Mouse (Mus musculus) forebrain, embryonic 11.5 days (tissue): ENCODE results near the gene Gbp2b. TPM values are rescaled to one million over a fixed set of nuclear protein-coding genes. Genes with fewer than 3 reads are reported as not detected.
"Not testable (repeated sequence)": the region's sequence is repeated elsewhere in the genome, so short reads cannot be mapped to it uniquely, and the experiment has no call there.

Experiments used
- ATAC-seq: fragments of 200-750 bp; cut with Nextera tagmentation; replicated peaks from 2 replicates; pipeline ENCODE4 v1.8.0; 2017; ENCODE audit warnings: moderate TSS enrichment; ENCODE audit not compliant: low FRiP score
- DNase-seq: peaks from one replicate; pipeline ENCODE4 v3.0.0-alpha.2; 2017; ENCODE audit warnings: low spot score
- H3K27ac ChIP-seq: fragments of 300-500 bp; sonication (generic); 2 replicates; pipeline ENCODE4 v1.5.1; 2014; ENCODE audit warnings: low read depth, low read length
- H3K27me3 ChIP-seq: fragments of 300-500 bp; sonication (generic); 2 replicates; pipeline ENCODE4 v1.6.1; 2014; ENCODE audit warnings: mild to moderate bottlenecking, low read length, mixed read lengths; ENCODE audit not compliant: control insufficient read depth, insufficient read depth
- H3K36me3 ChIP-seq: fragments of 300-500 bp; sonication (generic); 2 replicates; pipeline ENCODE4 v1.6.1; 2014; ENCODE audit warnings: mild to moderate bottlenecking, low read length, moderate library complexity, mixed read lengths; ENCODE audit not compliant: control insufficient read depth, insufficient read depth
- H3K4me1 ChIP-seq: fragments of 300-500 bp; sonication (generic); replicated peaks from 2 replicates; pipeline ENCODE4 v1.6.1; 2014; ENCODE audit warnings: low read length, mixed read lengths; ENCODE audit not compliant: control insufficient read depth, insufficient read depth
- H3K4me2 ChIP-seq: fragments of 300-500 bp; sonication (generic); 2 replicates; pipeline ENCODE4 v1.6.1; 2014; ENCODE audit warnings: low read depth, mild to moderate bottlenecking, low read length, moderate library complexity, mixed read lengths; ENCODE audit not compliant: severe bottlenecking
- H3K4me3 ChIP-seq: fragments of 300-500 bp; sonication (generic); 2 replicates; pipeline ENCODE4 v1.5.1; 2014; ENCODE audit warnings: low read depth, low read length
- H3K9ac ChIP-seq: fragments of 300-500 bp; sonication (generic); 2 replicates; pipeline ENCODE4 v1.6.1; 2014; ENCODE audit warnings: low read length
- H3K9me3 ChIP-seq: fragments of 300-500 bp; sonication (generic); 2 replicates; pipeline ENCODE4 v1.6.1; 2016; ENCODE audit warnings: low read length, mixed read lengths; ENCODE audit not compliant: control insufficient read depth
- WGBS: fragments of 180-500 bp; shearing (Covaris S2); extraction: QIAGEN DNeasy Blood & Tissue Kit; methylation state at CpG from one replicate; pipeline ENCODE4 v1.1.7; 2014; 5-methylcytosine and 5-hydroxymethylcytosine counted together
- polyA plus RNA-seq: library from polyadenylated mRNA; unstranded; fragments of >200 nt; fragmentation: Nextera tagmentation; extraction: Ambion mirVana; gene quantifications from 2 replicates; pipeline ENCODE4 v1.2.1, GENCODE M21; 2014

Gene Gbp2b
- polyA plus RNA-seq, 1 experiment from 2014 or later: not detected

GRCm38 (mm10) chr3:142561666-142562065 is 33.0 kb upstream of the Gbp2b start:
- no peak for DNase-seq
- Histone ChIP-seq H3K27me3 (no peaks in the 10 kb centered on the region), H3K4me2 (no peak overlapping the region), H3K27ac (no peak overlapping the region), H3K4me1 (no peaks in the 10 kb centered on the region), H3K4me3 (no peak overlapping the region), H3K36me3 (no peaks in the 10 kb centered on the region), H3K9me3 (no peaks in the 10 kb centered on the region), H3K9ac (no peak overlapping the region)
- ATAC-seq: no peak
- 87% methylated on average over 7 of the region's 7 CpGs for WGBS

GRCm38 (mm10) chr3:142567490-142567889 is 27.2 kb upstream of the Gbp2b start:
- not testable (repeated sequence) for ATAC-seq

GRCm38 (mm10) chr3:142570738-142571137 is 23.9 kb upstream of the Gbp2b start:
- Histone ChIP-seq H3K4me2 (no peak overlapping the region), H3K4me1 (no peaks in the 10 kb centered on the region), H3K27me3 (no peaks in the 10 kb centered on the region), H3K9me3 (no peaks in the 10 kb centered on the region), H3K27ac (no peak overlapping the region), H3K36me3 (no peaks in the 10 kb centered on the region), H3K4me3 (no peak overlapping the region), H3K9ac (no peak overlapping the region)
- DNase-seq: no peak
- 91% methylated on average over 4 of the region's 4 CpGs for WGBS
- no peak for ATAC-seq

More at GRCm38 (mm10) chr3:142567490-142567889, 27.2 kb upstream of the Gbp2b start:
- H3K27me3 ChIP-seq, DNase-seq, H3K9me3 ChIP-seq, H3K9ac ChIP-seq, H3K4me2 ChIP-seq, H3K4me1 ChIP-seq, H3K27ac ChIP-seq, H3K36me3 ChIP-seq, H3K4me3 ChIP-seq: not testable (repeated sequence)
- WGBS: 73% methylated on average over 5 of the region's 5 CpGs

GRCm38 (mm10) chr3:142577108-142577507 is 17.5 kb upstream of the Gbp2b start:
- Histone ChIP-seq H3K36me3 (no peaks in the 10 kb centered on the region), H3K9me3 (no peaks in the 10 kb centered on the region), H3K4me3 (no peak overlapping the region), H3K27ac (no peak overlapping the region), H3K4me1 (no peaks in the 10 kb centered on the region), H3K9ac (no peak overlapping the region), H3K4me2 (no peak overlapping the region), H3K27me3 (no peaks in the 10 kb centered on the region)
- ATAC-seq: no peak
- 82% methylated on average over 3 of the region's 3 CpGs for WGBS
- DNase-seq: no peak

GRCm38 (mm10) chr3:142578342-142578741 is 16.3 kb upstream of the Gbp2b start:
- Histone ChIP-seq H3K9ac (no peak overlapping the region), H3K36me3 (no peaks in the 10 kb centered on the region), H3K27ac (no peak overlapping the region), H3K4me2 (no peak overlapping the region), H3K4me1 (no peaks in the 10 kb centered on the region), H3K4me3 (no peak overlapping the region), H3K9me3 (no peaks in the 10 kb centered on the region), H3K27me3 (no peaks in the 10 kb centered on the region)
- ATAC-seq (no peak), DNase-seq (no peak)
- WGBS: 88% methylated on average over 4 of the region's 4 CpGs

GRCm38 (mm10) chr3:142583067-142583466 is 11.6 kb upstream of the Gbp2b start:
- no peak for DNase-seq
- Histone ChIP-seq H3K27ac (no peak overlapping the region), H3K9ac (no peak overlapping the region), H3K27me3 (no peaks in the 10 kb centered on the region), H3K4me1 (no peaks in the 10 kb centered on the region), H3K9me3 (no peaks in the 10 kb centered on the region), H3K36me3 (no peaks in the 10 kb centered on the region), H3K4me3 (no peak overlapping the region), H3K4me2 (no peak overlapping the region)
- ATAC-seq: no peak
- 90% methylated on average over 4 of the region's 4 CpGs for WGBS

- Histone ChIP-seq H3K36me3 (no peaks in the 10 kb centered on the region), H3K9ac (no peak overlapping the region), H3K9me3 (no peaks in the 10 kb centered on the region), H3K4me2 (no peak overlapping the region), H3K4me1 (no peaks in the 10 kb centered on the region), H3K4me3 (no peak overlapping the region), H3K27ac (no peak overlapping the region), H3K27me3 (no peaks in the 10 kb centered on the region)
- ATAC-seq: no peak
- DNase-seq: no peak
Observed at GRCm38 (mm10) chr3:142587386-142587785, 7.3 kb upstream of the Gbp2b start.

GRCm38 (mm10) chr3:142588888-142589287 is 5.8 kb upstream of the Gbp2b start:
- no peaks in the 10 kb centered on the region for H3K4me1 ChIP-seq

GRCm38 (mm10) chr3:142590431-142591067 is 4.1 kb upstream of the Gbp2b start:
- Histone ChIP-seq H3K4me1 (no peaks in the 10 kb centered on the region), H3K36me3 (no peaks in the 10 kb centered on the region), H3K27me3 (no peaks in the 10 kb centered on the region), H3K9ac (no peak overlapping the region), H3K4me2 (no peak overlapping the region), H3K9me3 (no peaks in the 10 kb centered on the region), H3K4me3 (no peak overlapping the region), H3K27ac (no peak overlapping the region)
- ATAC-seq (no peak), DNase-seq (no peak)
- 88% methylated on average over 4 of the region's 4 CpGs for WGBS

More at GRCm38 (mm10) chr3:142588888-142589287, 5.8 kb upstream of the Gbp2b start:
- no peak overlapping the region for H3K4me2 ChIP-seq
- H3K9me3 ChIP-seq: no peaks in the 10 kb centered on the region
- H3K27ac ChIP-seq: no peak overlapping the region
- H3K9ac ChIP-seq: no peak overlapping the region
- DNase-seq: no peak
- no peak for ATAC-seq
- H3K27me3 ChIP-seq: no peaks in the 10 kb centered on the region
- H3K36me3 ChIP-seq: no peaks in the 10 kb centered on the region
- 81% methylated on average over 2 of the region's 2 CpGs for WGBS
- no peak overlapping the region for H3K4me3 ChIP-seq
